ENCODE assay signal across 9 mouse cellular contexts in the genomic region with DNA sequence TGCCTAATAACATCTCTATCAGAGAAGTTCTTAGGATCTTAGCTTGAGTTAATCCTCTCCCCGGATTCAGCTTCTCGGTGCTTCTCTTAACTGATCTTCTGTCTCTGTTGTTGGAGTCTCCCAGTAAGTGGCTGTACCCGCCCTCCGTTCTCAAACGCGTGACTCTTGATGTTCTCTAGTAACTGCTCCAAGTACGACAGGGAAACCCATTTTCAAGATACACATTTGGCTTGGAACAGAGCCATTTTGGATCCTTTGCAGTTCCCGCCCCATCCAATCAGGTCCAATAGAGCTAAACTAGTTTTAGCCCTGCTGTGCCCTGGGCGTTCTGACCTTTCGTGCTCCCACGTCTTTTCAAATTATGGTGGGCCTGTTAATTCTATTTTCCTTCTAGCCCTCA. TPM values are rescaled to one million over a fixed set of nuclear protein-coding genes. Genes with fewer than 3 reads are reported as not detected.
DNase-seq lines count a peak whose midpoint lies in the region; ATAC-seq and TF ChIP-seq lines count a peak whose summit lies in the region.
"Had no signal": no experiment of that assay in that cellular context is flagged by ENCODE, and none has a peak within 500 bp of the region (broad histone marks: within the 10 kb centered on the region; RNA-seq: fewer than 3 reads in every experiment).

No protein-coding gene starts in this region.

- no peak for TF ChIP-seq POLR2A in brain, embryonic 14.5 days (IDR thresholded peaks at IDR 0.05; ENCODE audit: borderline replicate concordance, extremely low read depth, insufficient read depth, insufficient read length, poor library complexity, severe bottlenecking)

- peaks cover 6% of the 10 kb centered on the region; the same call in 1 of the 2 replicates for H3K4me1 ChIP-seq in forebrain, postnatal 0 days (ENCODE audit: insufficient read depth)
- peaks cover 24% of the 10 kb centered on the region for H3K4me1 ChIP-seq in liver, embryonic 12.5 days

- no peak for ATAC-seq in forebrain, postnatal 0 days
- ATAC-seq in liver, embryonic 12.5 days, result no peak; the same call in 1 of the 2 replicates

- 7% methylated on average over 11 of the region's 11 CpGs for WGBS in forebrain, postnatal 0 days
- 9% methylated on average over 11 of the region's 11 CpGs for WGBS in liver, embryonic 12.5 days (ENCODE audit: insufficient replicate concordance)

- H3K36me3 ChIP-seq in forebrain, postnatal 0 days (ENCODE audit: insufficient read depth), result no peaks in the 10 kb centered on the region
- H3K36me3 ChIP-seq in liver, embryonic 12.5 days, result peaks cover 10% of the 10 kb centered on the region

- H3K4me3 ChIP-seq in forebrain, postnatal 0 days (ENCODE audit: low read depth, low read length), result peak overlapping the region; percentile 47
- peak overlapping the region; percentile 70 for H3K4me3 ChIP-seq in liver, embryonic 12.5 days

- no peaks in the 10 kb centered on the region for H3K9me3 ChIP-seq in forebrain, postnatal 0 days (ENCODE audit: low read length)
- no peaks in the 10 kb centered on the region for H3K9me3 ChIP-seq in liver, embryonic 12.5 days (replicated peaks)

- peak overlapping the region; percentile 91 for H3K4me2 ChIP-seq in forebrain, postnatal 0 days (ENCODE audit: low read depth)
- H3K4me2 ChIP-seq in liver, embryonic 12.5 days, result peak overlapping the region; percentile 82

- DNase-seq in lung, adult 18-20 months, result peak; percentile 15 to 36
- DNase-seq in lung, postnatal 4 days, result no peak
- peak; percentile 36 for DNase-seq in brain, embryonic 14.5 days (ENCODE audit: low read depth)
- no peak for DNase-seq in forebrain, postnatal 0 days
- DNase-seq in retina, embryonic 14.5 days (ENCODE audit: low spot score), result peak; percentile 57
- no peak for DNase-seq in gastrocnemius, postnatal 10 days
- no peak for DNase-seq in spleen, postnatal 14 days (ENCODE audit: low spot score in 2 of 2)

- no peak for TF ChIP-seq CTCF in brain, embryonic 14.5 days (IDR thresholded peaks at IDR 0.05; ENCODE audit: borderline replicate concordance, extremely low read depth, insufficient read depth, insufficient read length)
- TF ChIP-seq CTCF in forebrain, postnatal 0 days (IDR thresholded peaks at IDR 0.05; ENCODE audit: low read depth), result no peak

- no peaks in the 10 kb centered on the region for H3K27me3 ChIP-seq in forebrain, postnatal 0 days (ENCODE audit: insufficient read depth, low read length)
- peaks cover 8% of the 10 kb centered on the region; the same call in 1 of the 2 replicates for H3K27me3 ChIP-seq in liver, embryonic 12.5 days (replicated peaks)

- H3K27ac ChIP-seq in forebrain, postnatal 0 days (ENCODE audit: low read depth, low read length), result peak overlapping the region; percentile 86
- peak overlapping the region; percentile 83 for H3K27ac ChIP-seq in liver, embryonic 12.5 days

- peak overlapping the region; percentile 66 for H3K9ac ChIP-seq in forebrain, postnatal 0 days
- peak overlapping the region; percentile 75 for H3K9ac ChIP-seq in liver, embryonic 12.5 days

RNA-seq across cellular contexts. Expression of a gene that starts 0.7 kb away (rescaled TPM):
- 7.1 and 7.9 TPM in 2 replicates for polyA plus RNA-seq in brain, embryonic 14.5 days (2012; rRNA removed)
- 3.7 and 5.1 TPM in 2 replicates for total RNA-seq in forebrain, postnatal 0 days (2014; rRNA removed)
- polyA plus RNA-seq in forebrain, postnatal 0 days (2015; fragmentation: Nextera tagmentation; extraction: Ambion mirVana), result 1.7 and 2.2 TPM in 2 replicates
- polyA plus RNA-seq in liver, embryonic 12.5 days (2016; fragmentation: Nextera tagmentation; extraction: Ambion mirVana), result 4.4 and 4.6 TPM in 2 replicates
- 1 to 10 TPM; 5.3 to 5.6 TPM for total RNA-seq in gastrocnemius, postnatal 10 days (2021)

RNA-seq across cellular contexts. Expression of a gene that starts 41.4 kb away (rescaled TPM):
- polyA plus RNA-seq in brain, embryonic 14.5 days (2012; rRNA removed), result not detected in 2 replicates
- not detected in 2 replicates for total RNA-seq in forebrain, postnatal 0 days (2014; rRNA removed)
- not detected in 2 replicates for polyA plus RNA-seq in forebrain, postnatal 0 days (2015; fragmentation: Nextera tagmentation; extraction: Ambion mirVana)
- not detected in 2 replicates for polyA plus RNA-seq in liver, embryonic 12.5 days (2016; fragmentation: Nextera tagmentation; extraction: Ambion mirVana)
- total RNA-seq in gastrocnemius, postnatal 10 days (2021), result not detected
- total RNA-seq: hematopoietic stem cell, adult 5-6 weeks had no signal

RNA-seq across cellular contexts. Expression of a gene that starts 53.9 kb away (rescaled TPM):
- polyA plus RNA-seq in brain, embryonic 14.5 days (2012; rRNA removed), result 5.7 and 8.9 TPM in 2 replicates
- total RNA-seq in forebrain, postnatal 0 days (2014; rRNA removed), result 5.1 and 11.2 TPM in 2 replicates
- 2.1 and 2.9 TPM in 2 replicates for polyA plus RNA-seq in forebrain, postnatal 0 days (2015; fragmentation: Nextera tagmentation; extraction: Ambion mirVana)
- 4.6 and 5.9 TPM in 2 replicates for polyA plus RNA-seq in liver, embryonic 12.5 days (2016; fragmentation: Nextera tagmentation; extraction: Ambion mirVana)
- total RNA-seq in gastrocnemius, postnatal 10 days (2021), result 10 to 100 TPM; 33.0 to 38.8 TPM

Comparison
In these comparisons a context has a peak if more than half of its experiments do, and no peak if none do; other contexts are left out.
1. DNase-seq: peak in lung, adult 18-20 months (2 of 2), brain, embryonic 14.5 days (single experiment) and retina, embryonic 14.5 days (single experiment); none in lung, postnatal 4 days (0 of 2), forebrain, postnatal 0 days (single experiment), gastrocnemius, postnatal 10 days (single experiment) and spleen, postnatal 14 days (0 of 2).